Mouse (Mus musculus) lung, embryonic 14.5 days (tissue): Measurements from ENCODE around the gene Rpgrip1. TPM values are rescaled to one million over a fixed set of nuclear protein-coding genes. Genes with fewer than 3 reads are reported as not detected.

Experiments used
- ATAC-seq: fragments of 200-750 bp; cut with Nextera tagmentation; 2 replicates; pipeline ENCODE4 v1.8.0; 2017; ENCODE audit warnings: mild to moderate bottlenecking, moderate TSS enrichment, moderate library complexity; ENCODE audit not compliant: insufficient read depth
- DNase-seq: peaks from one replicate; pipeline ENCODE4 v3.0.0-alpha.2; 2015
- H3K27ac ChIP-seq: fragments of 300-500 bp; sonication (generic); 2 replicates; pipeline ENCODE4 v1.5.1; 2014; ENCODE audit warnings: low read depth, mild to moderate bottlenecking, moderate library complexity
- H3K27me3 ChIP-seq: fragments of 300-500 bp; sonication (generic); 2 replicates; pipeline ENCODE4 v1.6.1; 2014; ENCODE audit warnings: low read length, control low read depth; ENCODE audit not compliant: insufficient read depth
- H3K36me3 ChIP-seq: fragments of 300-500 bp; sonication (generic); 2 replicates; pipeline ENCODE4 v1.6.1; 2014; ENCODE audit warnings: control low read depth; ENCODE audit not compliant: insufficient read depth
- H3K4me1 ChIP-seq: fragments of 300-500 bp; sonication (generic); 2 replicates; pipeline ENCODE4 v1.6.1; 2014; ENCODE audit warnings: antibody characterized with exemption, control low read depth; ENCODE audit not compliant: insufficient read depth
- H3K4me2 ChIP-seq: fragments of 300-500 bp; sonication (generic); 2 replicates; pipeline ENCODE4 v1.6.1; 2014; ENCODE audit warnings: mild to moderate bottlenecking
- H3K4me3 ChIP-seq: fragments of 300-500 bp; sonication (generic); 2 replicates; pipeline ENCODE4 v1.5.1; 2014; ENCODE audit warnings: low read depth, low read length
- H3K9ac ChIP-seq: fragments of 300-500 bp; sonication (generic); 2 replicates; pipeline ENCODE4 v1.6.1; 2014
- H3K9me3 ChIP-seq: fragments of 300-500 bp; sonication (generic); 2 replicates; pipeline ENCODE4 v1.6.1; 2016; ENCODE audit warnings: low read depth, low read length, control low read depth
- CTCF ChIP-seq: IDR thresholded peaks from 2 replicates; pipeline ENCODE4 v1.5.1; 2016; ENCODE audit warnings: antibody characterized with exemption, low read depth
- whole genome bisulfite sequencing: fragments of 180-500 bp; shearing (Covaris S2); extraction: QIAGEN DNeasy Blood & Tissue Kit; methylation state at CpG from one replicate; pipeline ENCODE4 v1.1.7; 2014; 5-methylcytosine and 5-hydroxymethylcytosine counted together
- polyA plus RNA-seq: library from polyadenylated mRNA; unstranded; fragments of >200 nt; fragmentation: Nextera tagmentation; extraction: Ambion mirVana; gene quantifications from 2 replicates; pipeline ENCODE4 v1.2.1, GENCODE M21; 2014

Rpgrip1 gene
- polyA plus RNA-seq, 1 experiment from 2014 or later: 76.1 TPM

- no peak for DNase-seq
- no peaks in the 10 kb centered on the region for H3K9me3 ChIP-seq
- 54% methylated on average over 7 of the region's 7 CpGs for WGBS
- H3K4me2 ChIP-seq: peak overlapping the region; percentile 99
- no peak for ATAC-seq
- H3K27me3 ChIP-seq: no peaks in the 10 kb centered on the region
- TF ChIP-seq CTCF: no peak
- H3K27ac ChIP-seq: no peak overlapping the region
- H3K36me3 ChIP-seq: no peaks in the 10 kb centered on the region
- H3K4me3 ChIP-seq: peak overlapping the region; percentile 53; the same call in 1 of the 2 replicates
- H3K9ac ChIP-seq: no peak overlapping the region
- peaks cover 4% of the 10 kb centered on the region; the same call in 1 of the 2 replicates for H3K4me1 ChIP-seq
Measured at GRCm38 (mm10) chr14:52120169-52120568, 9.7 kb downstream of the Rpgrip1 start.

- H3K36me3 ChIP-seq: no peaks in the 10 kb centered on the region
- H3K4me1 ChIP-seq: peaks cover 4% of the 10 kb centered on the region; the same call in 1 of the 2 replicates
- ATAC-seq (no peak), DNase-seq (peak; percentile 89)
- H3K27ac ChIP-seq: no peak overlapping the region
- no peak overlapping the region for H3K4me3 ChIP-seq
- peak; percentile 79 for TF ChIP-seq CTCF
- no peaks in the 10 kb centered on the region for H3K27me3 ChIP-seq
- no peaks in the 10 kb centered on the region for H3K9me3 ChIP-seq
- 19% methylated on average over 4 of the region's 4 CpGs for WGBS
- no peak overlapping the region for H3K9ac ChIP-seq
- H3K4me2 ChIP-seq: no peak overlapping the region
Measured at GRCm38 (mm10) chr14:52123918-52124317, 13.4 kb downstream of the Rpgrip1 start.

- WGBS: 91% methylated on average over 3 of the region's 3 CpGs
- TF ChIP-seq CTCF: no peak
- Histone ChIP-seq H3K27ac (no peak overlapping the region), H3K9me3 (no peaks in the 10 kb centered on the region), H3K4me3 (no peak overlapping the region), H3K9ac (no peak overlapping the region), H3K4me1 (peaks cover 1% of the 10 kb centered on the region; the same call in 1 of the 2 replicates), H3K4me2 (no peak overlapping the region), H3K27me3 (no peaks in the 10 kb centered on the region), H3K36me3 (no peaks in the 10 kb centered on the region)
- ATAC-seq (no peak), DNase-seq (no peak)
Measured at GRCm38 (mm10) chr14:52124636-52125035, 14.1 kb downstream of the Rpgrip1 start.

- Histone ChIP-seq H3K4me1 (no peaks in the 10 kb centered on the region), H3K4me3 (no peak overlapping the region), H3K4me2 (no peak overlapping the region), H3K27ac (no peak overlapping the region), H3K9me3 (no peaks in the 10 kb centered on the region), H3K27me3 (no peaks in the 10 kb centered on the region), H3K9ac (no peak overlapping the region), H3K36me3 (no peaks in the 10 kb centered on the region)
- WGBS: 62% methylated on average over 5 of the region's 5 CpGs
- no peak for TF ChIP-seq CTCF
- ATAC-seq (no peak), DNase-seq (no peak)
Measured at GRCm38 (mm10) chr14:52133584-52133983, 23.1 kb downstream of the Rpgrip1 start.

GRCm38 (mm10) chr14:52140577-52141444, 30.3 kb downstream of the Rpgrip1 start:
- no peaks in the 10 kb centered on the region for H3K36me3 ChIP-seq
- WGBS: 36% methylated on average over 19 of the region's 19 CpGs
- DNase-seq (no peak), ATAC-seq (peak; percentile 56; the same call in 1 of the 2 replicates)
- peak overlapping the region; percentile 6; the same call in 1 of the 2 replicates for H3K4me3 ChIP-seq
- no peak for TF ChIP-seq CTCF
- H3K9ac ChIP-seq: no peak overlapping the region
- no peaks in the 10 kb centered on the region for H3K27me3 ChIP-seq
- peak overlapping the region; percentile 49 for H3K4me2 ChIP-seq
- no peaks in the 10 kb centered on the region for H3K9me3 ChIP-seq
- H3K27ac ChIP-seq: no peak overlapping the region; the same call in 1 of the 2 replicates
- H3K4me1 ChIP-seq: no peaks in the 10 kb centered on the region

GRCm38 (mm10) chr14:52141445-52142127, 31.1 kb downstream of the Rpgrip1 start:
- no peaks in the 10 kb centered on the region for H3K27me3 ChIP-seq
- DNase-seq: no peak
- no peaks in the 10 kb centered on the region for H3K9me3 ChIP-seq
- H3K4me2 ChIP-seq: peak overlapping the region; percentile 49
- no peak for TF ChIP-seq CTCF
- H3K27ac ChIP-seq: no peak overlapping the region
- no peak for ATAC-seq
- H3K9ac ChIP-seq: no peak overlapping the region
- no peak overlapping the region for H3K4me3 ChIP-seq
- 53% methylated on average over 16 of the region's 16 CpGs for WGBS
- no peaks in the 10 kb centered on the region for H3K36me3 ChIP-seq
- no peaks in the 10 kb centered on the region for H3K4me1 ChIP-seq

GRCm38 (mm10) chr14:52144165-52144564, 33.7 kb downstream of the Rpgrip1 start:
- H3K27me3 ChIP-seq: no peaks in the 10 kb centered on the region
- no peak overlapping the region for H3K4me3 ChIP-seq
- TF ChIP-seq CTCF: no peak
- H3K9ac ChIP-seq: no peak overlapping the region
- H3K4me2 ChIP-seq: no peak overlapping the region
- 74% methylated on average over 4 of the region's 4 CpGs for WGBS
- DNase-seq (no peak), ATAC-seq (no peak)
- no peaks in the 10 kb centered on the region for H3K9me3 ChIP-seq
- no peak overlapping the region for H3K27ac ChIP-seq
- no peaks in the 10 kb centered on the region for H3K4me1 ChIP-seq
- H3K36me3 ChIP-seq: no peaks in the 10 kb centered on the region
